Mouse (Mus musculus): ENCODE results near the gene Slc22a27.
"Not testable (repeated sequence)": the region's sequence is repeated elsewhere in the genome, so short reads cannot be mapped to it uniquely, and the experiment has no call there.

DNA sequence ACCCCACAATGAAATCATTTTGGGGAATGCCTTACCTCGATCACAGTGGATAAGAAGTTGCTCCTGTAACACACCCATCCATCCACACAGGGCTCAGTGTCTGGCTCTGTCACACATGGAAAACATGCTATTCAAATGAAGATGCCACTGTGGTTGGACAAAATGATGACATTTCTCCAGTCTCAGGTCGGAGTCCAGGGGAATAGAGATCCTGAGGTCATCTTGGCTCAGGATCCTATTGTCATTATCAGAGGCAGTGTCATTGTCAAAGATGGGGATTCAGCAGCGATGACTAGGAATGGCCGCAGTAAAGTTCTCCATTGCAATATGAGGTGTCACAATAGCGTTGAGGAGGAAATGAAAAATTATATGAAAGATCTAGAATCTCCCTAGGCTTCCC, at the start of gene Slc22a27:
- TF ChIP-seq CTCF (conservative IDR thresholded peaks at IDR 0.05; ENCODE audit: insufficient read depth, insufficient read length, low read depth, low read length); POLR2A (IDR thresholded peaks at IDR 0.05; ENCODE audit: low read depth, low read length): not testable (repeated sequence)

All from kidney, adult 2 months (tissue).